Mouse (Mus musculus): ENCODE data around the gene Gm49373.

Gm49373 gene

DNA sequence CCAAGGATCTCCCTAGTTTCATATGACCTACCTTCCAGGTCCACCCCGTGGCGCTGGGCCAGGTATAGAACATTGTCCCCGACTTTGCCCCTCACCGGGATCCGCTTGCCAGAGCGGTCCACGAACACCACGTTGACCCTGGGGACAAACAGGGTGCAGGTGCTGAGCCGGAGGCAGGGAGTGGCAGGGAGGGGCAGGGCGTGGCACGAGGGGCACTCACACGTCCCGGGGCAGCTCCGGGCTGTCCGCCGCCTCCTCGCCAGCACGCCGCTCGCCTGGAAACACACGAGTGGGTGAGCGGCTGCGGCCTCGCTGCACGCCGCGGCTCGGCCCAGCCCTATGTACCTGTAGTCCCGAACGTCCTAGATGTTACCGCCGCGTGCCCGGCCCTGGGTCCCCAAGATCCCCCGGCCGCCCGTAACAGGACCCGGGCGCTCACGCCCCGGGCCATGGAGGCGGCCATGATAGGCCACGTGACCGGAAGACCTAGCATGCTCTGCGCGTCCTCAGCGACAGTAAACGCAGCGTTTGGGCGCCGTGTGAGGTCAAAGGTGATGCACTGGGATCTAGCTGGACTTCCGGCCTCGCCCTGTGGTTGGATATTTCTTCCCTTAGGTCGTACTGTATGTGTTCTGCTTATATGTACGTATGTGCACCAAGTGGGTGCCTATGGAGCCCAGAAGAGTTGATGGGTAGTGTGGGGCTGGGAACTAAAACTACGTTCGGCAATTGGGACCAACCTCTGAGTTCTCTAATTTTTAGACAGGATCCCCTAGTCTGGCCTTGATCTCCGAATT, at the start of gene Gm49373, which contains the start of gene Fdx1l:
Gene Gm49373 (minus strand): TSS at position 53 of the 797 bp plus-strand sequence.
Gene Fdx1l (minus strand): TSS at position 571 of the 797 bp plus-strand sequence.
- DNase-seq: peak; percentile 92

GRCm38 (mm10) chr9:21121483-21121882, 48.6 kb upstream of the Gm49373 start:
- DNase-seq: no peak

DNA sequence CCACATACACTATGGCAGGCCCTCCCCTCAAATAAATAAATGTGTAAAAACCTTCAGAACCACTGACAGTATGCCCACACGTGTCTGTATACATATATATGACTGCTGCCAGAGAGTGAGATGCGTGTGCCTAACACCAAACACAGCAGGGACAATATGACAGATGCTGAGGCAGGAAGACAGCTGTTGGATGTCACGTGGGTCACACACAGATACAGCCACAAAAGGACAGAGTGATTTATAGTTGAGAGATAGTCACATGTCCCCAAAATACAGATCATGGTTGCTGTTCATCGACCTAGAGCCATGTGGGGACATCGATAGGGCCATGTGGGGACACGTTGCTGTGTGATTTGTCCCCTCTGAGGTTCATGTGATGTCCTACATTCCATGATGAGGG, 44.2 kb upstream of the Gm49373 start:
- DNase-seq: no peak

- no peak for DNase-seq
Measured at GRCm38 (mm10) chr9:21115105-21115504, 42.2 kb upstream of the Gm49373 start.

- no peak for DNase-seq
Measured at GRCm38 (mm10) chr9:21114190-21114589, 41.3 kb upstream of the Gm49373 start.

- DNase-seq: no peak
Measured at GRCm38 (mm10) chr9:21113751-21114150, 40.9 kb upstream of the Gm49373 start.

- no peak for DNase-seq
Measured at GRCm38 (mm10) chr9:21107607-21108237, 34.8 kb upstream of the Gm49373 start.

- no peak for DNase-seq
Measured at GRCm38 (mm10) chr9:21105760-21106564, 33.1 kb upstream of the Gm49373 start.

DNA sequence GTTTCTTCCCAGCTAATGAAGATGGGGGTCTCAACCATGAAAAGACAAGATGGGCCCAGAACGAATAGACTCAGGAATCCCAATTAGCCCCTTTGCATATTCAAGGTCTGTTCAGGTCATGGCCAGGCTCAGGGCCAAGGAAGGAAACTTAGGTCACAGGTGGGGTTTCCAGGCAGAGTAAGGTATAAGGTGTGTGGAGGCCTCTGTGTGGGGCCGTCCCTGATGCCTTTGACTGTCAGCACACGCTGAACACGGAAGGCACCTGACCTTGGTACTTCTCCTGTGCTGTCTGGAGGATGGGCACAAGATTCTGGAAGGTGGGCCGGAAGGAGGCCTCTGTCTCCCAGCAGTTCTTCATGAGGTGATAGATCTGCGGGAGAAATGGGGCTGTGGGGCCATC, 31.9 kb upstream of the Gm49373 start:
- no peak for DNase-seq

- DNase-seq: no peak
Measured at GRCm38 (mm10) chr9:21102076-21102475, 29.2 kb upstream of the Gm49373 start.

DNA sequence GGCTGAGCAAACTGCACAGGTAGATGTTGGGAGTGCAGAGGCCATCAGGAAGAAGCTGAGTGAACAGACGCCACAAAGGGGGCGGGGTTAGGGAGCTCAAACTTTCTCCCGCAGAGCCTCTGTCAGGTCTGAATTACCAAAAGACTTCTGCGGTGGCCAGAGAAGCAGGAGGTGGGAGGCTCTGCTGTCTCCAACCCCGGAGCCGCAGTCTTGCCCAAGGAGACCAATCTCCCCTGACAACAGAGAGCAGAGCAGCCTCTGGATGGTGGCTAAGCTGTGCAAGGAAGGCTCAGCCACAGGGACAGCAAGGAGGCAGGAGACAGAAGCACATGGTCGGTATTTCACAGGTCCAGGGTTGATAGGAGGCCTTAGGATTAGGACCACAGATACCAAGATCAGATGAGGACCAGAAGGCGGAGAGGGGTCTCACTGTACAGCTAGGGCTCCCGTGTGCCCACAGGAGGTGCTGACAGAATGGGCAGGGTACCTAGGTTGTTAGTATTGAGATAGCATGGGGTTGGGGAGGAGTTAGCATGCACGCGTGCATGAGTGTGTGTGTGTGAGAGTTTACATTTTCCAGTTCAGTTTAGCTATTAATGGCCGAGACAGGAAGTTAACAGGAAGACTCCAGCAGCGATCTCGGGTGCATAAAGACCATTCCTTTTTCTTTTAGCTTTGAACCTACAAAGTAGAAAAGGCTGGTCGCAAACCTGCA, 27.7 kb upstream of the Gm49373 start:
- DNase-seq: no peak

DNA sequence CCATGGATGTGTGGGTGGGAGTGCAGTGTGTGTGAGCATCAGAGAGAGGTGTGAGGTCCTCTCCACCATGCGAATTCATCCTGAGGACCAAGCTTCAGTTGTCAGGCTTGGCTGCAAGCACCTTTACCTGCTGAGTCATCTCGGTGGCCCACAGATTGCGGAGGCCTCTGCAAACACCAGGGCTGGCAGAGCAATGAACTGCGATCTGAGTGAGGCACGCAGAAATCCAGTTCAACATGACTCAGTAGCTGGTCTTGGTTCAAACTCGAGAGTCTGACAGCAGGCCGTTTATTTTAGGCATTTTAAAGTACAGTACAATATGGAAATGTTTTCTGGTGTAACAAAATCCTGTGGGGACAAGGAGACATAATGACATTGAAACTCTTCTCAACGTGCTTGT, 24.9 kb upstream of the Gm49373 start:
- DNase-seq: no peak

GRCm38 (mm10) chr9:21095958-21096357, 23.1 kb upstream of the Gm49373 start:
- no peak for DNase-seq

GRCm38 (mm10) chr9:21093423-21093822, 20.5 kb upstream of the Gm49373 start:
- DNase-seq: no peak

DNA sequence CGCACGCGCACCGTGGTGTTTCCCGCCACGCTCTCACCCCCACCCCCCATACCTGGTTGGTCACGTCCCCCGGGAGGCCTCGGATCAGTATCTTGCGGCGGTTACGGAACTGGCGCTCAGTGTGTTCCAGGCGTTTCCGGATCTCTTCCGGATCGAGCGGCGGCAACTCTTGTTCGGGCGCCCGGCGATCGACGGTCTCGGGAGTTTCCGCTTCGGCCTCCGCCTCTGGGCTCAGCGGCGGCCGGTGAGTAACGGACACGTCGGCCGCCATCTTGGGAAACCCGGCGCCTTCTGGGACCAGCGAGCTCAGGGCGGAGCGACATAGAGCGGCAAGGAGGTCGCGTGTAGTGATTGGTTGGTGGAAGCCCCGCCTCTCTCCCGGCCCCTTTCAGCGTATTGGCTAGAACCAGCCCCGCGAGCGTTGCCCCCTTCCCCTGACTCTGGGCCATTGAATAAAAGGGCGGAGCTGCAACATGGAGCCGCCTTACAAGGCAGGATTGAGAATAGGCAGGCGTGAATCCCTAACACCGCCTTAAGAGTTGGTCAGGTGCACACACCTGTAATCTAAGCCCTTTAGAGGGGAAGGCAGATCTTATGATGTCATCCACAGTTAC, 18.9 kb upstream of the Gm49373 start, which contains the start of the genes Gm38431 and Raver1:
Gene Gm38431 (minus strand): TSS at position 291 of the 614 bp plus-strand sequence.
Gene Raver1 (minus strand): TSS at position 302 of the 614 bp plus-strand sequence.
- DNase-seq: peak; percentile 94

- no peak for DNase-seq
Measured at GRCm38 (mm10) chr9:21090972-21091706, 18.2 kb upstream of the Gm49373 start.

- DNase-seq: no peak
Measured at GRCm38 (mm10) chr9:21090537-21090936, 17.6 kb upstream of the Gm49373 start.

DNA sequence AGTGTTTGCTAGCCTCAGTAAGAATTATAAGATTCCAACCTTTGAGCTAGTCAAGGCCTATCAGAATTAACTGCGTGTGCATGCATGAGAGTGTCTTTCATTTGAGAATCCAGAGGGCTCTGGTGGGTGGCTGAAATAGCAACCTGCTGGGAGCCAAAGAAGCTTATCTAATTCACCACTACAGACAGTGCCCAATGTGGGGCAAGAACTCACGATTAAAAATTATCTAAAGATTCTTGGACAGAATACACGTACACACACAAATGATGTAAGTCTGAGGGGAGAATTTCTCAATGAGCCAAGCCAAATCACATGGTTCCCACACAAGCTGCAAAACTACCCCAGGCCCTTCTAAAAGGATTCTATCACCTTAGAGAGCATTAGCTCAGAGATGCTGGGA, 10.4 kb upstream of the Gm49373 start:
- DNase-seq: no peak

DNA sequence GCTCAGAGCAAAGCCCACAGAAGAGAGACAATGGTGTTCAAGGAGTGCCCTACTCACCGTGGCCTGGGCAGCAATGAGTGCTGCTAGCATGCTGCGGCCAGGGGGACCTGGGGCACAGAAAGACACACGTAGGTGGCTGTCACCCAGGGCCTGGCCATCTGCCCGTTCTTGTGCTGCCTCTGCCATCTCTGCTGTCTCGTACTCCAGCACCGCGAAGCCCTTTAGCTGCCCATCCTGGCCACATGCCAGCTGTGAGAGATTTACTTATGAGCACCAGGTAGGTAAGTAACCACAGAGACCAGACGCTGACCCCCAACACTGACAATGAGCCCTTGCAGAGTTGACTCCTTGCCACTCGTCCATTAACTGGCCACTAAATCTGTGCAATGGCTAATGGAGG, 8.2 kb upstream of the Gm49373 start:
- no peak for DNase-seq

DNA sequence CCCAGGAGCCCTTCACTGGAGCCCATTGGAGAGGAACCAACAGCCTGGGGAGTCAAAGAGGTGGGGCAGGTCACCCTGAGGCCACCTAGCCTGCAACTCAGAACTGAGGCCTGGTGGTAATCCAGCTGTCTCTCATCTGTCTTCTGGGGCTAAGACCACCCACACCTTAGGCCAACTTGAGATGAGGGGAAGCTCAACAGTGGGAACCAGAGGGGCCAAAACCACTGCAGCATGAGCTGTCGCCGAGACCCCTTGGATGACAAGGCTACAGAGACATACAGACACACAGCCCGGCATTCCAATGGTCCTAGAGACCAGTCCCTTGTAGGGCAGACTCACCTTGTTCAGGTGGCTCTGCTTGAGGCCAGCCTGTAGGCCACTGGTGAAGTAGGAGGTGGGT, 2.7 kb upstream of the Gm49373 start:
- DNase-seq: no peak

DNA sequence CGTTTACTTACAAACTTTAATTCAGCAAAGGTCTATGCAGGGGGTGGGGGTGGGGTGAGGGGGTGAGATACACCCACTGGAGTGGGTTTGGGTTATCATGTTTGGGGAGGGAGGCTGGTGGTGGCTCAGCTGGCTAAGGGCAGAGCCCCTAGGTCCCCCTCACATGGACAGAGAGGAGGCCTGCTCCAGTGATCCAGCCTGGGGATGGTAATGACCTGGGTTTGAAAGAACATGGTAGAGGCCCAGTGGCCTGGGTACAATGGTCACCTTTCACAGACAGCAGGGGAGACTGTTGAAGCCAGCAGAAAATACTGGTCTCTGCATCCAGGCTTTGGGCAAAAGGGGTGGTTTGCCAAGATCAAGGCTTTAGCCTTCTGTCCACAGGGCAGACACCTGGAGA, 1.3 kb upstream of the Gm49373 start:
- DNase-seq: no peak
